Mouse (Mus musculus) right cerebral cortex, postnatal 25 days (tissue): ENCODE measurements around the gene Bfar.
"Not testable (repeated sequence)": the region's sequence is repeated elsewhere in the genome, so short reads cannot be mapped to it uniquely, and the experiment has no call there.

Experiments
- DNase-seq: peaks from one replicate; pipeline ENCODE4 v3.0.0; 2022

Gene Bfar

GRCm38 (mm10) chr16:13722937-13723336 lies 51.3 kb downstream of the Bfar start:
- DNase-seq: no peak

- DNase-seq: no peak
These were observed 56.2 kb downstream of the Bfar start for GRCm38 (mm10) chr16:13727811-13728335.

GRCm38 (mm10) chr16:13729428-13729827 lies 57.8 kb downstream of the Bfar start:
- DNase-seq: no peak

- no peak for DNase-seq
These were observed 58.9 kb downstream of the Bfar start, which contains the start of gene Pla2g10 for GRCm38 (mm10) chr16:13730285-13731255. Gene Pla2g10, minus strand, starts transcription at chr16:13730983.

GRCm38 (mm10) chr16:13732786-13733185 lies 61.1 kb downstream of the Bfar start:
- DNase-seq: no peak

- peak; percentile 68 for DNase-seq
These were observed 62.0 kb downstream of the Bfar start for GRCm38 (mm10) chr16:13733518-13734137.

- no peak for DNase-seq
These were observed 64.3 kb downstream of the Bfar start for GRCm38 (mm10) chr16:13735977-13736376.

- DNase-seq: not testable (repeated sequence)
These were observed 67.4 kb downstream of the Bfar start for GRCm38 (mm10) chr16:13739044-13739443.

- DNase-seq: no peak
These were observed 69.2 kb downstream of the Bfar start for GRCm38 (mm10) chr16:13740844-13741243.

- no peak for DNase-seq
These were observed 76.0 kb downstream of the Bfar start for GRCm38 (mm10) chr16:13747708-13748107.

GRCm38 (mm10) chr16:13748124-13748523 lies 76.5 kb downstream of the Bfar start:
- no peak for DNase-seq

GRCm38 (mm10) chr16:13748813-13749212 lies 77.2 kb downstream of the Bfar start:
- DNase-seq: not testable (repeated sequence)

GRCm38 (mm10) chr16:13749306-13749705 lies 77.6 kb downstream of the Bfar start:
- no peak for DNase-seq

- DNase-seq: no peak
These were observed 78.3 kb downstream of the Bfar start for GRCm38 (mm10) chr16:13749981-13750380.

- DNase-seq: no peak
These were observed 79.0 kb downstream of the Bfar start for GRCm38 (mm10) chr16:13750626-13751025.
